Mouse (Mus musculus) midbrain, embryonic 10.5 days (tissue): Measurements from ENCODE around the gene Gstm1. TPM values are rescaled to one million over a fixed set of nuclear protein-coding genes. Genes with fewer than 3 reads are reported as not detected.
"Not testable (repeated sequence)": the region's sequence is repeated elsewhere in the genome, so short reads cannot be mapped to it uniquely, and the experiment has no call there.

ENCODE experiments used
- DNase-seq: peaks from one replicate; pipeline ENCODE4 v3.0.0-alpha.2; 2017; ENCODE audit warnings: low spot score
- H3K27ac ChIP-seq: fragments of 300-500 bp; sonication (generic); replicated peaks from 2 replicates; pipeline ENCODE4 v1.5.1; 2016; ENCODE audit warnings: mild to moderate bottlenecking
- H3K27me3 ChIP-seq: fragments of 300-500 bp; sonication (generic); 2 replicates; pipeline ENCODE4 v1.6.1; 2016; ENCODE audit warnings: low read depth, mild to moderate bottlenecking; ENCODE audit not compliant: poor library complexity, severe bottlenecking
- H3K36me3 ChIP-seq: fragments of 300-500 bp; sonication (generic); 2 replicates; pipeline ENCODE4 v1.6.1; 2016; ENCODE audit warnings: mild to moderate bottlenecking, moderate library complexity
- H3K4me1 ChIP-seq: fragments of 300-500 bp; sonication (generic); 2 replicates; pipeline ENCODE4 v1.6.1; 2016
- H3K4me3 ChIP-seq: fragments of 300-500 bp; sonication (generic); 2 replicates; pipeline ENCODE4 v1.5.1; 2016; ENCODE audit warnings: mild to moderate bottlenecking, moderate library complexity
- H3K9me3 ChIP-seq: fragments of 300-500 bp; sonication (generic); replicated peaks from 2 replicates; pipeline ENCODE4 v1.6.1; 2016; ENCODE audit warnings: mild to moderate bottlenecking
- WGBS: fragments of 180-500 bp; shearing (Covaris S2); methylation state at CpG from one replicate; pipeline ENCODE4 v1.1.7; 2016; 5-methylcytosine and 5-hydroxymethylcytosine counted together
- polyA plus RNA-seq: library from polyadenylated mRNA; unstranded; fragments of >200 nt; fragmentation: Nextera tagmentation; extraction: Ambion mirVana; gene quantifications from 2 replicates; pipeline ENCODE4 v1.2.1, GENCODE M21; 2016

Gstm1 gene
- polyA plus RNA-seq, 1 experiment from 2014 or later = 34.1 TPM

DNA sequence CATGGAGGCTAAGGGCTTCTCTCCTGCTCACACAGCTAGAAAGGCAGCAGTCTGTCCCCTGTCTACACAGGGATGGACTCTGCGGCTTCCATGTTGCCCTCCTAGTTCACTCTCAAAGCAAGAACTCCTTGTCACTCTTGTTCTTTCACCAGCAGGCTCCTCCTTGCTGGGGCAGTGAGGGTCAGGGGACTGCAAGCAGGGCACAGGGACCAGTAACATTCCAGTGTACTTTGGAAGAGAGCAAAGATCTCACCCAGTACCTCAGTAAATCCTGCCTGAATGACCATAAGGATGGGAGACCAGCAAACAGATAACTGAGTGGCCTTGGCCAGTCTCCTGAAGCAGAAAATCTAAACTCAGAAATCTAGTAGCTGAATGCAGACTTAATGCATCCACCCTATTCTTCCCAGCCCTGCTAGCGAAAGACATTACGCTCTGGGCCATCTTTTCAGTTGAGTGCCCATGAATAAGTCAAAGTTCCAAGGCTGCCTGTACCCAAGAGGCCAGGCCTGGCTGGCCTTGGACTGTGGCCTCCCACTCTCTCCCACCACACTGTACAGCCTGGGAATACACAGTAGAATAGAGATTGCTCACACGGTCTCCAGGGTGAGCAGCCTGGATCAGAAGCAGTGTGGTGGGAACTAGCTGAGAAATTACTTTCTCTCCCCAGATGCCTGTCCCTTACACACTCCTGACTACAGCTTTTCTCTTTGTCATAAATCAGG is 11.0 kb upstream of the Gstm1 start:
- no peaks in the 10 kb centered on the region for H3K36me3 ChIP-seq
- H3K9me3 ChIP-seq = no peaks in the 10 kb centered on the region
- H3K27me3 ChIP-seq = no peaks in the 10 kb centered on the region
- WGBS = 74% methylated on average over 4 of the region's 4 CpGs
- no peak overlapping the region for H3K4me3 ChIP-seq
- peaks cover 9% of the 10 kb centered on the region for H3K4me1 ChIP-seq
- H3K27ac ChIP-seq = 0 out of 2 replicates have a peak overlapping the region, but pooled peaks have one; percentile 24
- DNase-seq = no peak

DNA sequence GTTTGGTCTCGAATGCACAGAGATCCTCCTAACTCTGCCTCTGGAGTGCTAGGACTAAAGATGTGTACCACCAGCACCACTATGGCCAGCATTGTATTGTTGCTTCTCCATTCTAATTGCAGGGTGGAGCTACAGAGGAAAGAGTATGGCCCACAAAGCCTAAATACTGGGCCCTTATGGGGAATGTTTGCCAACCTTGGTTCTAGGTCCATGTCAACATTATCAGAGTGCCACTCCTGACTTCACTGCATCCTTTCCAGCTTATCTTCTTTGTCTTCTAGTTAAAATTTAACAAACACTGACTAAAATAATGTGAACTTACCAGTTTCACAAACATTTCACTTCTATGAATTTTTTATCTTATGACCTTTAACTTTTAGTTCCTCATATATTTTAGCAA is 8.8 kb upstream of the Gstm1 start:
- 84% methylated on average over 1 of the region's 1 CpGs for whole genome bisulfite sequencing
- Histone ChIP-seq H3K27me3 (no peaks in the 10 kb centered on the region), H3K4me3 (no peak overlapping the region), H3K9me3 (no peaks in the 10 kb centered on the region), H3K4me1 (peaks cover 16% of the 10 kb centered on the region), H3K36me3 (no peaks in the 10 kb centered on the region), H3K27ac (no peak overlapping the region)
- DNase-seq = no peak

DNA sequence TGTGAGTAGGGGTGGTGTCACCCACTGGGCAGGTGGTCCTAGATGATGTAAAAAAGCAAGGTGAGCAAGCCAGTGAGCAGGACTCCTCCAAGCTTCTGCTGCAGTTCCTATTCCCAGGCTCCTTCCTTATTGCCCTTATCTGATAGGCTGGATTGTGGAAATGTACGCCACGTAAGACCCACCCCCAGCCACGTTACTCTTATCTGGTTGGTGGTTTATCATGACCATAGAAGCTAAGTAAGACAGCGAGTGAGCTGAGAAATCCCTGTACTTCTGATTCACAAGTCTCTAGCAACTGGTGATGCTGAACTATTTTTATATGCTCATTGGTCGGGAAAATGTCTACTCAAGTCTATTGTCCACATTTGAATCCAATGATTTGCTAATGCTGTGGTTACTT is 8.3 kb upstream of the Gstm1 start:
- WGBS = 81% methylated on average over 5 of the region's 5 CpGs
- H3K36me3 ChIP-seq = no peaks in the 10 kb centered on the region

DNA sequence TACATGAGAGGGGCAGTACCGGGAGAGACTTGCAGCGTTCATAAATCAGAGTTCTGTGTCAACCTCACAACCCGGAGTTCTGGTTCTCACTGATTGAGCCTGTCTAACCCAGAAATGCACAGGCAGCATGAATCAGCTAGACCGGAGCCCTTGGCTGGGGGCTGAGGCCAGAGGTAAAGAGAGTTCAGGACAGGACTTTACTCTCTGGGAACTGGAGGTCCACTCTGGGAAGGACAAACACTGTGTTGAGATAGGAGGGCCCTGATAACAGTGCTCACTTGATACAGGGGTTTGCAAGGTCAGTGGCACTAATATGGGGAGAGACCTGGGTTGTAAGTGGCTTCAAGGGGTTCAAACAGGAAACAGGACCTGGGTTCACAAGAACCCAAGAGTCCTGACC is 7.5 kb upstream of the Gstm1 start:
- no peaks in the 10 kb centered on the region for H3K36me3 ChIP-seq
- H3K4me1 ChIP-seq = peaks cover 16% of the 10 kb centered on the region
- H3K27me3 ChIP-seq = no peaks in the 10 kb centered on the region
- no peak overlapping the region for H3K4me3 ChIP-seq
- 93% methylated on average over 4 of the region's 4 CpGs for WGBS
- no peak for DNase-seq
- H3K27ac ChIP-seq = no peak overlapping the region
- H3K9me3 ChIP-seq = no peaks in the 10 kb centered on the region

More for the DNA sequence above, 8.3 kb upstream of the Gstm1 start:
- no peaks in the 10 kb centered on the region for H3K27me3 ChIP-seq
- H3K4me1 ChIP-seq = peaks cover 16% of the 10 kb centered on the region
- H3K4me3 ChIP-seq = no peak overlapping the region
- DNase-seq = no peak
- no peak overlapping the region for H3K27ac ChIP-seq
- H3K9me3 ChIP-seq = no peaks in the 10 kb centered on the region

DNA sequence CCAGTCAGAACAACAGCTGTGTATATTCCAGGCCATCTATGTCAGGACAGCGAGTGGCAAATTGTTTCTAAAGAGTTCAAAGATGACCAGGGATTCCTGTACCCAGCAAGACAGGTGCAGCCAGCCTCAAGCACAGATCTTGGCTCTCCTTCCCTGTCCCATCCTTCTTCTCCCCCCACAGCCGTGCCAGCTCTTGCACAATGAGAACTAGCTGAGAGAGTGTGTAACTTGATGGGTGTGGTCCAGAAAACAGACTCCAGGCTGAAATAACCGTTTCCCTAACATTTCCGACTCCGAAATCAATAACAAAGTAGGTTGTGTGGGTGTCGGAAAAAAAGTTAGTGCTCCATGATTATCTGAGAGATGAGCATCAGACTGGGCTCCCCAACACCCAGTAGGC is 4.9 kb upstream of the Gstm1 start:
- Histone ChIP-seq H3K9me3 (no peaks in the 10 kb centered on the region), H3K27me3 (no peaks in the 10 kb centered on the region), H3K36me3 (no peaks in the 10 kb centered on the region), H3K4me1 (peaks cover 15% of the 10 kb centered on the region), H3K4me3 (no peak overlapping the region), H3K27ac (no peak overlapping the region)
- 80% methylated on average over 6 of the region's 6 CpGs for WGBS
- no peak for DNase-seq

DNA sequence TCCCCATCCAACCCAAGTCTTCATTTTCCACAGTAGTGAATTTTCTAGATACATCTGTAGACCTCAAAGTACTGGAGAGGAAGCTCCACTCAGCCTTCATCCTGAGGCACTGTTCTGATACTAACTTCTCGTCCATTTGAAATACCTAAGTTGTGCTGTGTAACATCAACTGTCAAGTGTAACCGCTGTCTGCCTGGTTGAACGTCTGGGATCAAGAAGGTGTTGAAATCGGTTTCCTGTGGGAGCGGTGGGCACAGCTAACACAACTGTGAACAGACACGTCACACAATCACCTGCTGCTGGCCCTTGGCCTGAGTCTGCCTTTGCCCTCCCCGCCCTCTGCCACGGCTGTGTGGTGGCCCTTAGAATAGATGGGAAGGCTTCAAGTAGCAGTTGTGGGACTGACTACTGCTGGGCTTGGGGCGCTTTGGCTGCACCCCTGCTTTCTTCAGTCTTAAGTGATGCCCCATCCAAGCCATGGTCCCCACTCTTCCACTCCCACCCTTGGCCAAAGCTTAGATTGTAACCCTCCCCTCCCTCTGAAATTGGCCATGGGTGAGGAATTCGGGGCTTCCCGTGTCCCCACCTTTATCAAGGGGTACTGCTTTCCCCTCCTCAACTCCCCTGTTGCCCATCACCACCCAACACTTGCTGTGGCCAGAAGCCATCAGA is 2.7 kb upstream of the Gstm1 start:
- H3K27ac ChIP-seq, H3K27me3 ChIP-seq, H3K36me3 ChIP-seq, H3K9me3 ChIP-seq, DNase-seq, H3K4me3 ChIP-seq: not testable (repeated sequence)
- 87% methylated on average over 11 of the region's 11 CpGs for WGBS
- peaks cover 29% of the 10 kb centered on the region for H3K4me1 ChIP-seq

DNA sequence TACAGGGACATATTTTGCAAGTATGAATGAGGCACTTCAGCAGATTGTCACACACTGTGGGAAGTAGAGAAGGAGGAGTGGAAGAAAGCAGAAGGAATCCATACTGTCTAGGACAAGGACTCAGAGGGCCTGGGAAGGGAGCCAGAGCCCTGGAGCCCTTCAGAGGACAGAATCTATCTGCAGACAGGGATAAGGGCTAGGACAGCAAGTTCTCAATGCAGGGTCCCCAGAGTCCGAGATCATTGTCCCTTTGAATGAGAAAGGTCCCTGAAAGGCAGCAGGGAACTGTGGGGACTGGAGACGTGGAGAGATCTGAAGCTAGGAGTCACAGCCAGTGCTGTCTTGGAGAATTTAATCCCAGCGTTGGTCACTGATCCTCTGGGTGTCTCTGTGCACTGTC is 1.5 kb upstream of the Gstm1 start:
- not testable (repeated sequence) for H3K4me3 ChIP-seq, H3K36me3 ChIP-seq, H3K27me3 ChIP-seq, DNase-seq, H3K9me3 ChIP-seq, H3K27ac ChIP-seq
- 70% methylated on average over 3 of the region's 3 CpGs for WGBS
- peaks cover 29% of the 10 kb centered on the region for H3K4me1 ChIP-seq

DNA sequence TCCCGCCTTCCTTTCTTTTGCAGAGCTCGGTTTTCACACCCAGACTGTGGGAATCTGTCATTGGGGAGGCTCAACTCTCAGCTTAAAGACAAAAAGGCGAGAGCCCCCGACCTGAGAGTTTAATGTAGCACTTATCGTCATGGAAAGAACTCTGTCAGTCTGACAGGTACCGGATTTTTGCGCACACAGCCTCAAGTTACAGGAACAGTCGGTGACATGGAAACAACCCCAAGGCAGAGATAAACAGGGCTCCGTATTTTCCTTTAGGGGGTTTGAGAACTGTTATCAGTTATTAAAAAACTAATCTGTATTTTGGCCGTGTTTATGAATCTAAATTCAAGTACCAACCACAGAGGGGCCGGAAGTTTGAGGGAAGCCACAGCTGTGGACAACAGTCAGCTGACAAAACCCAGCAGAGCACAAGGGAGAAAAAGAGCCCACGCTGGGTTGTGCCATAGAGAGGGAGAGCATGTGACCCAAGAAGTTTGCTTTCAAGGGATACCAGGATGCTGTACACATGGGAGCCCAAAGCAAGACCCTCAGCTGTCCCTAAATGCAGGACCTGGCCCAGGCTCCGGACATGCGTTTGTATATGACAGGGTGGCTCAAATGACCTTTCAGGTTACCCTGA is 532 bp upstream of the Gstm1 start:
- peak overlapping the region; percentile 83 for H3K27ac ChIP-seq
- no peak for DNase-seq
- WGBS = 37% methylated on average over 14 of the region's 14 CpGs

DNA sequence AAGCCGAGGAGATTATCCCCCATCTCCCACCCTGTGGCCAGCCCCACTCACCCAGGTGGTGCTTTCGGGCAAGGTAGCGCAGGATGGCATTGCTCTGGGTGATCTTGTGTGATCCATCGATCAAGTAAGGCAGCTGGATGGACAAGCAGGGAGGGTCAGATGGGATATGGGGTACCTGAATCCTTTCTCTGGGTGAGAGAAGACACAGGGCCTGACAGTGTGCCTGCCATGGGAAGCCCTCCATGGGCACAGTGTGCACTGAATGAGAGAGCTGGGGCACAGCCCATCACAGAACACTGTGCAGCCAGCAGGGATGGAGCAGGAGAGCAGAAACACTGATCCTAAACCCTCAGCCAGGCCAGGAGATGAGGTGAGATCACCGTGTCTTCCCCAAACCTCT is 1.3 kb downstream of the Gstm1 start:
- H3K9me3 ChIP-seq, H3K27me3 ChIP-seq, H3K27ac ChIP-seq, DNase-seq, H3K36me3 ChIP-seq: not testable (repeated sequence)
- Histone ChIP-seq H3K4me3 (peak overlapping the region; percentile 63), H3K4me1 (peaks cover 26% of the 10 kb centered on the region)
- 91% methylated on average over 5 of the region's 5 CpGs for WGBS

More for the DNA sequence above, 532 bp upstream of the Gstm1 start:
- Histone ChIP-seq H3K4me1 (peaks cover 29% of the 10 kb centered on the region), H3K4me3 (peak overlapping the region; percentile 63), H3K9me3 (no peaks in the 10 kb centered on the region), H3K27me3 (peaks cover 5% of the 10 kb centered on the region; the same call in 1 of the 2 replicates), H3K36me3 (no peaks in the 10 kb centered on the region)

DNA sequence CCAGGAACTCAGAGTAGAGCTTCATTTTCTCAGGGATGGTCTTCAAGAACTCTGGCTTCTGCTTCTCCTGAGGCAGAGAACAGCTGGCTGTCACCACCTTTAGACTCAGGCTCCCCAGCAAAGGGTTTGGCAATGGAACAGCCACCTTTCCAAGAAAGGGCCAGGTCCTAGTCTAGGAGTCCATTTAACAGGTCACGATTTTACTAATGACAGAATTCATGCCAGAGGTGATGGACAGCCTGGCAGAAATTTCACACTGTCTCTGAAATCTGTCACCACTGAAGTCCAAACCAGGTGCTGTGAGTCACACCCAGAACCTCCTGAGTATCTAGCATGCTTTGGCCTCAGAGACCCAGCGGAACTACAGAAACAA is 2.8 kb downstream of the Gstm1 start:
- Histone ChIP-seq H3K4me1 (peaks cover 30% of the 10 kb centered on the region), H3K4me3 (no peak overlapping the region), H3K27ac (no peak overlapping the region), H3K9me3 (no peaks in the 10 kb centered on the region), H3K27me3 (peaks cover 5% of the 10 kb centered on the region; the same call in 1 of the 2 replicates), H3K36me3 (no peaks in the 10 kb centered on the region)
- WGBS = 92% methylated on average over 2 of the region's 2 CpGs
- DNase-seq = no peak

DNA sequence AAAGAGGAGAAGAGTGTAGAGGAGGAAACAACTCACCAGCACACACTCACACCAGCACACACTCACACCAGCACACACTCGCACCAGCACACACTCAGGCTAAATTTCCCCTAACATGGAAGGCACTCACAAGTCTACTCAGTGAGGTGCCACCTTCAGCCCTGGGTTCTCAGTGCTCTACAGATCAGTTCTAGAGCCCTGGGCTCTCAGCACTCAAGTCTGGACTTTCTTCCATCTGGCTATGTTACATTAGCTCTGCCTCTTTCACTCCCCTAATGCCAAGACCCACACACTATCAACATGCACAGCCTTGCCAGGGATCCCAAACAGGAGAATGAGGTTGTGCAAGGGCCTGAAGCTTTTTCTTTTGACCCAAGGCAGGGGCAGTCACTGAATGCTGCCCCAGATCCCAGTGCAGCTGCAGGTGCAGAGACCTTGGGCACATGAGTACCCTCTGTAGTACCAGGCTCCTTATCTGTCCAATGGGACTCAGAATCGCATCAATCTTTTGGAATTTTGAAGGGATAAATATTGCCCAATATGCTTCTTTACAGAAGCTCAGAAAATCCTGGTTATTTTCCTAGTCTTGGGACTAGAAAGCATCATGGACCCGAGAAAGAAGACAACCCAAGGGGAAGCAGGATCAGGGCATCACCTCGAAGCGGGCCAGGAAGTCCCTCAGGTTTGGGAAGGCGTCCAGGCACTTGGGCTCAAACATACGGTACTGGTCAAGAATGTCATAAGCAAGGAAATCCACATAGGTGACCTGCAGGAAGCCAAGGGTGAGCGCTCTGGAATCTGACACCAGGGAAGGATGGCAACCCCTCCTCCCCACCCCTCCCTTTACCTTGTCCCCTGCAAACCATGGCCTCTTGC is 3.4 kb downstream of the Gstm1 start:
- WGBS = 88% methylated on average over 8 of the region's 8 CpGs

DNA sequence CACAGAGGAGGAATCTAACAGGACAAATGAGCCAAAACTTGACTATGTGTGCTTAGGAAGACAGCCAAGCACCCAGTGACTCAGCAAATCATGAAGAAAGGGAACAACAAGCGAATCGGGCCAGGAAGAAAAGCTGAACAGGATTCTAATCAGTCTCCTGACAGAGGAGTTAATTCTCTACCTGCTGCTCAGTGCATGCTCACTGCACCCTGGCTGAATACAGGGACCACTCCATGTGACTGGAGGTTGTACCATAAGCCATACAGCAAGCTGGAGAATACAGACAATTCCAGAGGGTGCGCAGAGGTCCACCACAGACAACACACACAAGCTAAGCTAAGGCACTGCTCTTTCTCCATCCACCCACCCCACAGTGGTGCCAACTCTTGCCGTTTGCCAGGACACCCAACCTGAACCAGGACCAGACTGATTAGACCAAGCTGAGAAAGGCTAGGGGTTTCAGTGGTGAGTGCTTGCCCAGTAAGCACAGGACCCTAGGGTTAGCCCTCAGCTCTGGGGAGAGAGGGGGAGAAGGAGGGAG is 4.4 kb downstream of the Gstm1 start:
- H3K27ac ChIP-seq = no peak overlapping the region
- 89% methylated on average over 4 of the region's 4 CpGs for WGBS

More for the DNA sequence above, 3.4 kb downstream of the Gstm1 start:
- DNase-seq = no peak
- H3K9me3 ChIP-seq = no peaks in the 10 kb centered on the region
- peaks cover 5% of the 10 kb centered on the region; the same call in 1 of the 2 replicates for H3K27me3 ChIP-seq
- H3K4me1 ChIP-seq = peaks cover 30% of the 10 kb centered on the region
- H3K27ac ChIP-seq = no peak overlapping the region
- H3K36me3 ChIP-seq = no peaks in the 10 kb centered on the region
- no peak overlapping the region for H3K4me3 ChIP-seq

More for the DNA sequence above, 4.4 kb downstream of the Gstm1 start:
- no peaks in the 10 kb centered on the region for H3K9me3 ChIP-seq
- no peaks in the 10 kb centered on the region for H3K36me3 ChIP-seq
- no peak overlapping the region for H3K4me3 ChIP-seq
- no peak for DNase-seq
- H3K27me3 ChIP-seq = peaks cover 5% of the 10 kb centered on the region; the same call in 1 of the 2 replicates
- H3K4me1 ChIP-seq = peaks cover 28% of the 10 kb centered on the region
